Mouse (Mus musculus) MEL (cell line): ENCODE measurements around the gene Scube3. TPM values are rescaled to one million over a fixed set of nuclear protein-coding genes. Genes with fewer than 3 reads are reported as not detected.

Source experiments
- DNase-seq: peaks from one replicate; pipeline ENCODE4 v3.0.0; 2011; ENCODE audit warnings: low read depth, low spot score
- H3K27ac ChIP-seq: 2 replicates; pipeline ENCODE4 v1.5.1; 2012; ENCODE audit warnings: low read depth, mild to moderate bottlenecking, control low read depth, low read length, moderate library complexity; ENCODE audit not compliant: control insufficient read depth
- H3K27me3 ChIP-seq, 2 experiments: fragments of 150-350 bp in 1 of 2; sonication (generic) in 1 of 2; 2 replicates each; pipeline ENCODE4 v1.6.1; 2012; ENCODE audit warnings: low read length in 2 of 2, mild to moderate bottlenecking in 2 of 2, improper control_type of control experiment in 1 of 2, moderate library complexity in 1 of 2; ENCODE audit not compliant: insufficient read depth in 2 of 2, control insufficient read depth in 1 of 2
- H3K36me3 ChIP-seq, 2 experiments: 2 replicates each; pipeline ENCODE4 v1.6.1; 2012 to 2014; ENCODE audit warnings: low read length in 2 of 2, improper control_type of control experiment in 1 of 2, inconsistent platforms in 1 of 2, mild to moderate bottlenecking in 1 of 2; ENCODE audit not compliant: insufficient read depth in 2 of 2, control insufficient read depth in 1 of 2
- H3K4me1 ChIP-seq, 2 experiments: fragments of 150-350 bp in 1 of 2; sonication (generic) in 1 of 2; 2 replicates each; pipeline ENCODE4 v1.6.1; 2012; ENCODE audit warnings: low read length in 2 of 2, improper control_type of control experiment in 1 of 2, mild to moderate bottlenecking in 1 of 2; ENCODE audit not compliant: insufficient read depth in 2 of 2, control insufficient read depth in 1 of 2
- H3K4me3 ChIP-seq, 2 experiments: fragments of 150-350 bp in 1 of 2; sonication (generic) in 1 of 2; 2 replicates each; pipeline ENCODE4 v1.5.1; 2012; ENCODE audit warnings: low read depth in 2 of 2, low read length in 2 of 2, mild to moderate bottlenecking in 2 of 2, moderate library complexity in 2 of 2, control low read depth in 1 of 2, improper control_type of control experiment in 1 of 2; ENCODE audit not compliant: control insufficient read depth in 1 of 2, insufficient read depth in 1 of 2
- H3K79me2 ChIP-seq: 2 replicates; pipeline ENCODE4 v1.6.1; 2012; ENCODE audit warnings: mild to moderate bottlenecking, low read length, moderate library complexity; ENCODE audit not compliant: control insufficient read depth, poor library complexity, insufficient read depth
- H3K9ac ChIP-seq: 2 replicates; pipeline ENCODE4 v1.6.1; 2012; ENCODE audit warnings: low read depth, mild to moderate bottlenecking, control low read depth, low read length, moderate library complexity; ENCODE audit not compliant: control insufficient read depth, poor library complexity, severe bottlenecking
- H3K9me3 ChIP-seq: fragments of 150-350 bp; sonication (generic); replicated peaks from 2 replicates; pipeline ENCODE4 v1.6.1; 2012; ENCODE audit warnings: mild to moderate bottlenecking, low read length, improper control_type of control experiment, moderate library complexity; ENCODE audit not compliant: insufficient read depth
- BHLHE40 ChIP-seq: IDR thresholded peaks from 2 replicates; pipeline ENCODE4 v1.6.1; 2012; ENCODE audit warnings: low read depth, mild to moderate bottlenecking, inconsistent platforms, low read length, improper control_type of control experiment, borderline replicate concordance
- CTCF ChIP-seq, 3 experiments: IDR thresholded peaks in 2 of 3; conservative IDR thresholded peaks in 1 of 3; 2 replicates each; pipeline ENCODE4 v1.5.1; 2011 to 2012; ENCODE audit warnings: low read length in 3 of 3, low read depth in 2 of 3, mild to moderate bottlenecking in 2 of 3, improper control_type of control experiment in 1 of 3, inconsistent platforms in 1 of 3, mixed read lengths in 1 of 3, moderate library complexity in 1 of 3; ENCODE audit not compliant: control insufficient read depth in 1 of 3, insufficient read depth in 1 of 3, poor library complexity in 1 of 3, severe bottlenecking in 1 of 3
- ELF1 ChIP-seq: IDR thresholded peaks from 2 replicates; pipeline ENCODE4 v1.6.1; 2014; ENCODE audit warnings: low read depth, mild to moderate bottlenecking, inconsistent platforms, low read length, improper control_type of control experiment, moderate library complexity
- ETS1 ChIP-seq: IDR thresholded peaks from 2 replicates; pipeline ENCODE4 v1.6.1; 2012; ENCODE audit warnings: low read depth, mild to moderate bottlenecking, inconsistent platforms, low read length, improper control_type of control experiment, moderate library complexity
- GATA1 ChIP-seq: IDR thresholded peaks from 2 replicates; pipeline ENCODE4 v1.6.1; 2011; ENCODE audit warnings: low read depth, low read length, improper control_type of control experiment
- HCFC1 ChIP-seq: IDR thresholded peaks from 2 replicates; pipeline ENCODE4 v1.6.1; 2012; ENCODE audit warnings: low read depth, mild to moderate bottlenecking, inconsistent platforms, low read length, improper control_type of control experiment, moderate library complexity
- JUND ChIP-seq: IDR thresholded peaks from 2 replicates; pipeline ENCODE4 v1.6.1; 2011; ENCODE audit warnings: low read depth, mild to moderate bottlenecking, improper control_type of control experiment, low read length
- KAT2A ChIP-seq: conservative IDR thresholded peaks from 2 replicates; pipeline ENCODE4 v1.6.1; 2012; ENCODE audit warnings: low read depth, low read length, improper control_type of control experiment, inconsistent platforms
- MEF2A ChIP-seq: IDR thresholded peaks from 2 replicates; pipeline ENCODE4 v1.6.1; 2014; ENCODE audit warnings: low read depth, mild to moderate bottlenecking, inconsistent platforms, low read length, improper control_type of control experiment; ENCODE audit not compliant: poor library complexity, insufficient replicate concordance, severe bottlenecking; ENCODE audit errors: extremely low read depth
- NELFE ChIP-seq: IDR thresholded peaks from 2 replicates; pipeline ENCODE4 v1.6.1; 2011; ENCODE audit warnings: low read depth, low read length, improper control_type of control experiment
- NRF1 ChIP-seq: IDR thresholded peaks from 2 replicates; pipeline ENCODE4 v1.6.1; 2014; ENCODE audit warnings: low read depth, mild to moderate bottlenecking, inconsistent platforms, low read length, improper control_type of control experiment, moderate library complexity; ENCODE audit not compliant: poor library complexity, insufficient read depth, severe bottlenecking
- RAD21 ChIP-seq: IDR thresholded peaks from 2 replicates; pipeline ENCODE4 v1.6.1; 2011; ENCODE audit warnings: mild to moderate bottlenecking, low read depth, low read length, improper control_type of control experiment
- RCOR1 ChIP-seq: IDR thresholded peaks from 2 replicates; pipeline ENCODE4 v1.6.1; 2012; ENCODE audit warnings: low read depth, mild to moderate bottlenecking, inconsistent platforms, low read length, improper control_type of control experiment
- SIN3A ChIP-seq: IDR thresholded peaks from 2 replicates; pipeline ENCODE4 v1.6.1; 2012; ENCODE audit warnings: low read length, improper control_type of control experiment, inconsistent platforms
- SMC3 ChIP-seq: IDR thresholded peaks from 2 replicates; pipeline ENCODE4 v1.6.1; 2011; ENCODE audit warnings: low read depth, low read length, improper control_type of control experiment
- TBP ChIP-seq: IDR thresholded peaks from 2 replicates; pipeline ENCODE4 v1.8.0; 2011; ENCODE audit warnings: low read depth, low read length, improper control_type of control experiment
- TCF12 ChIP-seq: IDR thresholded peaks from 2 replicates; pipeline ENCODE4 v1.6.1; 2014; ENCODE audit warnings: low read depth, mild to moderate bottlenecking, inconsistent platforms, low read length, improper control_type of control experiment, moderate library complexity
- USF2 ChIP-seq, 2 experiments: IDR thresholded peaks; 2 replicates each; pipeline ENCODE4 v1.6.1; 2011 to 2012; ENCODE audit warnings: improper control_type of control experiment in 2 of 2, low read length in 2 of 2, borderline replicate concordance in 1 of 2, inconsistent platforms in 1 of 2, low read depth in 1 of 2, mild to moderate bottlenecking in 1 of 2; ENCODE audit not compliant: insufficient read depth in 1 of 2
- ZKSCAN1 ChIP-seq: IDR thresholded peaks from 2 replicates; pipeline ENCODE4 v1.6.1; 2012; ENCODE audit warnings: low read depth, mild to moderate bottlenecking, inconsistent platforms, low read length, improper control_type of control experiment, moderate library complexity
- ZMIZ1 ChIP-seq: IDR thresholded peaks from 2 replicates; pipeline ENCODE4 v1.6.1; 2012; ENCODE audit warnings: low read depth, mild to moderate bottlenecking, inconsistent platforms, low read length, improper control_type of control experiment, moderate library complexity
- polyA plus RNA-seq, 2 experiments: library from polyadenylated mRNA; stranded (reverse) in 1 of 2; unstranded in 1 of 2; fragments of >175 nt in 1 of 2; fragments of >200 nt in 1 of 2; gene quantifications; 2 replicates each; pipeline versions ENCODE4 v1.2.1 to v1.2.4; 2012; ENCODE audit warnings: low replicate concordance in 2 of 2, low read depth in 1 of 2; ENCODE audit not compliant: insufficient read length in 2 of 2, insufficient read depth in 1 of 2, missing spikeins in 1 of 2
- total RNA-seq: library from RNA; depleted of rRNA; stranded (reverse); fragments of 300-350 nt; gene quantifications from 2 replicates; pipeline ENCODE4 v1.2.3, GENCODE M21; 2012

Gene Scube3
- total and polyA plus RNA-seq, 3 experiments, result 0.03 to 0.04 TPM; not detected in 1

DNA sequence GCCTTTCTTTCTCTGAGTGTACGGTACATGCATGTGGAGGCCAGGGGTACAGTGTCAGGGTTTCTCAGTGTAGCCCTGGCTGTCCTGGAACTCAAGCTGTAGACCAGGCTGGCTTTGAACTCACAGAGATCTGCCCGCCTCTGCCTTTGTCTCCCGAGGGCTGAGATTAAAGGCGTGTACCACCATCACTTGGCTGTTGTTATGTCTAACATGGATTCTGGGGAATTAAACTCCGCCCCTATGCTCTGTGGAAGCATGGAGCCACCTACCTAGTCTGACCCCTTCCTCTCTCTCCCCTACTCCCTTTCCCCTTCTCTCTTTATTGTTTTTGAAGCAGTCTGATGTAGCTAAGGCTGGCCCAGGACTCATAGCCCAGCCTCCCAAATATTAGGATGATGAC is 12.1 kb upstream of the Scube3 start:
- Histone ChIP-seq H3K36me3 (no peaks in the 10 kb centered on the region), H3K4me1 (no peaks in the 10 kb centered on the region), H3K9ac (no peak overlapping the region), H3K4me3 (no peak overlapping the region), H3K79me2 (no peaks in the 10 kb centered on the region), H3K9me3 (no peaks in the 10 kb centered on the region), H3K27ac (no peak overlapping the region), H3K27me3 (peaks cover 0 to 2% of the 10 kb centered on the region in 2 experiments; a peak in 1 of 4 replicates)
- no peak for TF ChIP-seq ZMIZ1
- TF ChIP-seq HCFC1, result no peak
- no peak for TF ChIP-seq BHLHE40
- TF ChIP-seq RAD21, result no peak
- TF ChIP-seq TCF12, result no peak
- no peak for TF ChIP-seq TBP
- no peak for TF ChIP-seq ZKSCAN1
- no peak for TF ChIP-seq ELF1
- TF ChIP-seq USF2 (IDR thresholded peaks at IDR 0.05; ENCODE audit: borderline replicate concordance in 1 of 2, insufficient read depth in 1 of 2, low read depth in 1 of 2, low read length in 2 of 2), result no peak
- DNase-seq, result no peak

DNA sequence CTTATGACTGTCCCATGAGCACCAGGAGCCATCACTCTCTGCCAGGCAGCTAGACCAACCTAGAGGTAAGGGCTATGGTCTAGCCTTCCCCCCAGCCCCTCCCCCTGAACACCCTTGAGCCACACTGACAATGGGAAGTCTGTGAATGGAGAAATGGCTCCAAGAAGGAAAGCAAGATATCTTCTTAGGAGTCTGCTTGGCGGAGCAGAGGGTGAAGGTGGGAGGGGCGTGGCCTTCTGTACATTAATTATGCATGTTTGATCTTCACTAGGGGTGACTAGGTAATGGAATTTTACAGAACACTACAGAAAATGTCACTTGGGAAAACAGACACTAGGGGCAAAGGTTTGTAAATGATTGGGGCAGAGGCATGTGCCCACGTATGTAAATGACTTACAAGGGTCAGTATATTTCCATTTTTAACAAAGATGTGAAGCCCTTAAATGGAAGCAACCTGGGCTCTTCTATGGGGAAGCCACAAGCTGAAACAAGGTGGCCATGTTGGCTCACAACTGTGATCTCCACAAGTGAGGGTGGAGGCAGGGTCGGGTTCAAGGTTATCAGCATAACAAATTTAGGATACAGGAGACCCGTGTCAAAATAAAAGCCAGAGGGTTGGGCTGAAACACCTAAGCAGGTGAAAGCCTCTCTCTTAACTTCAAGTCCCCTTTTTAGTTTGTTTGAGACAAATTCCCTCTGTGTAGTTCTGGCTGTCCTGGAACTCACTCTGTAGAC is 11.4 kb upstream of the Scube3 start:
- no peaks in the 10 kb centered on the region for H3K9me3 ChIP-seq
- H3K4me1 ChIP-seq, result no peaks in the 10 kb centered on the region
- H3K27me3 ChIP-seq, result peaks cover 2% of the 10 kb centered on the region in 2 experiments; a peak in 3 of 4 replicates
- no peaks in the 10 kb centered on the region for H3K36me3 ChIP-seq
- H3K4me3 ChIP-seq, result no peak overlapping the region
- no peaks in the 10 kb centered on the region for H3K79me2 ChIP-seq
- H3K27ac ChIP-seq, result no peak overlapping the region
- no peak overlapping the region for H3K9ac ChIP-seq
- TF ChIP-seq HCFC1, result no peak
- TF ChIP-seq CTCF (IDR thresholded peaks at IDR 0.05 in 2 of 3, conservative IDR thresholded peaks at IDR 0.05 in 1 of 3; ENCODE audit: control insufficient read depth in 1 of 3, insufficient read depth in 1 of 3, low read depth in 2 of 3, low read length in 3 of 3, poor library complexity in 1 of 3, severe bottlenecking in 1 of 3), result no peak
- no peak for TF ChIP-seq ELF1
- TF ChIP-seq KAT2A, result no peak
- TF ChIP-seq JUND, result no peak
- no peak for TF ChIP-seq RCOR1
- TF ChIP-seq SIN3A, result no peak
- no peak for TF ChIP-seq NELFE
- TF ChIP-seq GATA1, result no peak
- TF ChIP-seq TBP, result no peak
- TF ChIP-seq MEF2A, result no peak
- no peak for TF ChIP-seq BHLHE40
- no peak for TF ChIP-seq NRF1
- no peak for TF ChIP-seq SMC3
- no peak for TF ChIP-seq ETS1
- no peak for DNase-seq
